Mouse (Mus musculus) midbrain, embryonic 14.5 days (tissue): ENCODE data around the gene Ezh2. TPM values are rescaled to one million over a fixed set of nuclear protein-coding genes. Genes with fewer than 3 reads are reported as not detected.

Source experiments
- ATAC-seq: fragments of 200-750 bp; cut with Nextera tagmentation; 2 replicates; pipeline ENCODE4 v1.8.0; 2017; ENCODE audit warnings: moderate number of reproducible peaks, moderate library complexity; ENCODE audit not compliant: low FRiP score, low TSS enrichment
- DNase-seq: peaks from one replicate; pipeline ENCODE4 v3.0.0-alpha.2; 2015
- H3K27ac ChIP-seq: fragments of 300-500 bp; sonication (generic); replicated peaks from 2 replicates; pipeline ENCODE4 v1.5.1; 2014; ENCODE audit warnings: mild to moderate bottlenecking, low read depth, low read length, moderate library complexity
- H3K27me3 ChIP-seq: fragments of 300-500 bp; sonication (generic); 2 replicates; pipeline ENCODE4 v1.6.1; 2014; ENCODE audit warnings: low read length, control low read depth, mixed read lengths; ENCODE audit not compliant: control insufficient read depth, insufficient read depth
- H3K36me3 ChIP-seq: fragments of 300-500 bp; sonication (generic); 2 replicates; pipeline ENCODE4 v1.6.1; 2014; ENCODE audit warnings: low read length, control low read depth; ENCODE audit not compliant: control insufficient read depth, insufficient read depth
- H3K4me1 ChIP-seq: fragments of 300-500 bp; sonication (generic); 2 replicates; pipeline ENCODE4 v1.6.1; 2014; ENCODE audit warnings: mild to moderate bottlenecking, antibody characterized with exemption, low read length, control low read depth; ENCODE audit not compliant: control insufficient read depth, insufficient read depth
- H3K4me2 ChIP-seq: fragments of 300-500 bp; sonication (generic); 2 replicates; pipeline ENCODE4 v1.6.1; 2014; ENCODE audit warnings: mild to moderate bottlenecking, low read length, moderate library complexity
- H3K4me3 ChIP-seq: fragments of 300-500 bp; sonication (generic); replicated peaks from 2 replicates; pipeline ENCODE4 v1.5.1; 2014; ENCODE audit warnings: low read depth, low read length
- H3K9ac ChIP-seq: fragments of 300-500 bp; sonication (generic); replicated peaks from 2 replicates; pipeline ENCODE4 v1.6.1; 2014; ENCODE audit warnings: mild to moderate bottlenecking, low read length, moderate library complexity
- H3K9me3 ChIP-seq: fragments of 300-500 bp; sonication (generic); 2 replicates; pipeline ENCODE4 v1.6.1; 2016; ENCODE audit warnings: low read length, control low read depth, mixed read lengths; ENCODE audit not compliant: control insufficient read depth
- WGBS: fragments of 180-500 bp; shearing (Covaris S2); extraction: QIAGEN DNeasy Blood & Tissue Kit; methylation state at CpG from one replicate; pipeline ENCODE4 v1.1.7; 2014; 5-methylcytosine and 5-hydroxymethylcytosine counted together
- polyA plus RNA-seq: library from polyadenylated mRNA; unstranded; fragments of >200 nt; fragmentation: Nextera tagmentation; extraction: Ambion mirVana; gene quantifications from 2 replicates; pipeline ENCODE4 v1.2.1, GENCODE M21; 2014

Gene Ezh2
- polyA plus RNA-seq, 1 experiment from 2014 or later: 91.9 TPM

- H3K4me2 ChIP-seq: no peak overlapping the region
- H3K9ac ChIP-seq: no peak overlapping the region
- H3K4me3 ChIP-seq: no peak overlapping the region
- WGBS: 90% methylated on average over 5 of the region's 5 CpGs
- no peak overlapping the region for H3K27ac ChIP-seq
- ATAC-seq (no peak), DNase-seq (no peak)
- H3K36me3 ChIP-seq: peaks cover 43% of the 10 kb centered on the region
- no peaks in the 10 kb centered on the region for H3K4me1 ChIP-seq
- no peaks in the 10 kb centered on the region for H3K9me3 ChIP-seq
- no peaks in the 10 kb centered on the region for H3K27me3 ChIP-seq
Measured at GRCm38 (mm10) chr6:47561426-47561825, 33.7 kb downstream of the Ezh2 start.

GRCm38 (mm10) chr6:47560846-47561245 lies 34.3 kb downstream of the Ezh2 start:
- DNase-seq: no peak
- Histone ChIP-seq H3K4me3 (no peak overlapping the region), H3K4me1 (no peaks in the 10 kb centered on the region), H3K27me3 (no peaks in the 10 kb centered on the region), H3K9ac (no peak overlapping the region), H3K36me3 (peaks cover 46% of the 10 kb centered on the region), H3K27ac (no peak overlapping the region), H3K4me2 (no peak overlapping the region), H3K9me3 (no peaks in the 10 kb centered on the region)
- ATAC-seq: no peak
- 96% methylated on average over 2 of the region's 2 CpGs for WGBS

GRCm38 (mm10) chr6:47560407-47560806 lies 34.7 kb downstream of the Ezh2 start:
- H3K27me3 ChIP-seq: no peaks in the 10 kb centered on the region
- no peak overlapping the region for H3K9ac ChIP-seq
- DNase-seq (no peak), ATAC-seq (no peak)
- H3K4me2 ChIP-seq: no peak overlapping the region
- H3K36me3 ChIP-seq: peaks cover 50% of the 10 kb centered on the region
- no peaks in the 10 kb centered on the region for H3K4me1 ChIP-seq
- no peak overlapping the region for H3K27ac ChIP-seq
- H3K9me3 ChIP-seq: no peaks in the 10 kb centered on the region
- no peak overlapping the region for H3K4me3 ChIP-seq

- 79% methylated on average over 2 of the region's 2 CpGs for WGBS
- peaks cover 58% of the 10 kb centered on the region for H3K36me3 ChIP-seq
- H3K9ac ChIP-seq: no peak overlapping the region
Measured at GRCm38 (mm10) chr6:47559287-47559686, 35.9 kb downstream of the Ezh2 start.

GRCm38 (mm10) chr6:47552280-47552679 lies 42.9 kb downstream of the Ezh2 start:
- H3K27me3 ChIP-seq: no peaks in the 10 kb centered on the region
- WGBS: 95% methylated on average over 4 of the region's 4 CpGs
- H3K4me2 ChIP-seq: no peak overlapping the region
- ATAC-seq (no peak), DNase-seq (no peak)
- no peaks in the 10 kb centered on the region for H3K4me1 ChIP-seq
- no peaks in the 10 kb centered on the region for H3K9me3 ChIP-seq
- no peak overlapping the region for H3K9ac ChIP-seq
- no peak overlapping the region for H3K4me3 ChIP-seq
- H3K36me3 ChIP-seq: peaks cover 83% of the 10 kb centered on the region
- H3K27ac ChIP-seq: no peak overlapping the region

More at GRCm38 (mm10) chr6:47559287-47559686, 35.9 kb downstream of the Ezh2 start:
- Histone ChIP-seq H3K27me3 (no peaks in the 10 kb centered on the region), H3K4me2 (no peak overlapping the region), H3K9me3 (no peaks in the 10 kb centered on the region), H3K27ac (no peak overlapping the region), H3K4me3 (no peak overlapping the region), H3K4me1 (no peaks in the 10 kb centered on the region)
- no peak for ATAC-seq
- DNase-seq: no peak

GRCm38 (mm10) chr6:47535333-47535732 lies 59.8 kb downstream of the Ezh2 start:
- H3K4me3 ChIP-seq: no peak overlapping the region
- H3K9ac ChIP-seq: no peak overlapping the region
- DNase-seq: no peak
- ATAC-seq: no peak
- no peaks in the 10 kb centered on the region for H3K4me1 ChIP-seq
- H3K9me3 ChIP-seq: no peaks in the 10 kb centered on the region
- peaks cover 67% of the 10 kb centered on the region for H3K36me3 ChIP-seq
- H3K27ac ChIP-seq: no peak overlapping the region
- H3K4me2 ChIP-seq: no peak overlapping the region
- no peaks in the 10 kb centered on the region for H3K27me3 ChIP-seq
- 93% methylated on average over 5 of the region's 5 CpGs for WGBS

DNA sequence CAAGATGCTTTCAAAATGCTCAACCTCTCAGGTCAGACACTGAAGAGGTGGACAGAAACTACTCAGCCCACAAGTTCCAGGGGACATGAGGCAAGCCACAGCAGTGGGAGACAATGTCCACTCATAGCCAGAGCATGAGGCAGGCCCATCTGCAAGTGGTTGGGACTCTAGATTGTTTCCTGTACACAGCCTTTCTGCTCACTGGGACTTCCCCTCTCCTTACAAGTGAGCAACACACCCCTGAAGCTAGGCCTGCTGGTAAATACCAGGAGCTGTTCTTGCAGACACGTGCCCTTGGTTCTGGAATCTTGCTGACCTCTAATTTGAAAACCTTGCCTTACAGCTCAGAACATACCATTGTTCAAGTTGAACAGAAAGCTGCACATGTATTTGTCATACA lies 62.6 kb downstream of the Ezh2 start:
- Histone ChIP-seq H3K27me3 (no peaks in the 10 kb centered on the region), H3K4me3 (no peak overlapping the region), H3K9me3 (no peaks in the 10 kb centered on the region), H3K27ac (no peak overlapping the region), H3K36me3 (peaks cover 91% of the 10 kb centered on the region), H3K4me2 (no peak overlapping the region), H3K9ac (no peak overlapping the region), H3K4me1 (no peaks in the 10 kb centered on the region)
- DNase-seq: no peak
- WGBS: 81% methylated on average over 1 of the region's 1 CpGs
- ATAC-seq: no peak

DNA sequence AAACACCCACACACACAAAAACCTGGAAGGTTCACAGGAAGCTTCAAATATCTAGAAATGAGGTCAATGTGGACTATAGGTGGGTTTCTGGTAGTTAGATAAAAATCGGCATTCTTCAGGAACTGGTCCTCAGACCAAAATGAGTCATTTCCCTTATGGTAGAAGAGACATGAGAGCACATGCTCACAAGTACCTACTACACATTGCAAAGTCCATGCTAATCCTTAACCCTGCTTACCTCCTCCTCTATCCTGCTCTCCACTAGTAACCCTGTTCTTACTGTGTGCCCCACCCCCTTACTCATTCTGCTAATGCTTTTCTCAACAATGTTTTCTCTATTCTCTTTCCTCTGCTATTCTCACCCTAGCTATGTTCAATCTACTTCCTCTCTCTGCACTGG lies 67.5 kb downstream of the Ezh2 start:
- Histone ChIP-seq H3K36me3 (peaks cover 96% of the 10 kb centered on the region), H3K27ac (no peak overlapping the region), H3K4me1 (no peaks in the 10 kb centered on the region), H3K9ac (no peak overlapping the region), H3K4me2 (no peak overlapping the region), H3K9me3 (no peaks in the 10 kb centered on the region), H3K4me3 (no peak overlapping the region), H3K27me3 (no peaks in the 10 kb centered on the region)
- 93% methylated on average over 1 of the region's 1 CpGs for WGBS
- no peak for ATAC-seq
- no peak for DNase-seq

- Histone ChIP-seq H3K9ac (no peak overlapping the region), H3K4me2 (no peak overlapping the region), H3K27me3 (no peaks in the 10 kb centered on the region), H3K27ac (no peak overlapping the region), H3K4me3 (no peak overlapping the region), H3K4me1 (no peaks in the 10 kb centered on the region), H3K9me3 (no peaks in the 10 kb centered on the region), H3K36me3 (peaks cover 95% of the 10 kb centered on the region)
- DNase-seq (no peak), ATAC-seq (no peak)
- WGBS: 83% methylated on average over 2 of the region's 2 CpGs
Measured at GRCm38 (mm10) chr6:47527129-47527528, 68.0 kb downstream of the Ezh2 start.
